Mouse (Mus musculus) forebrain, embryonic 10.5 days (tissue): Measurements from ENCODE around the gene Prmt6. TPM values are rescaled to one million over a fixed set of nuclear protein-coding genes. Genes with fewer than 3 reads are reported as not detected.

Experiments
- DNase-seq: peaks from one replicate; pipeline ENCODE4 v3.0.0-alpha.2; 2017; ENCODE audit warnings: low spot score; ENCODE audit errors: extremely low spot score
- H3K27ac ChIP-seq: fragments of 300-500 bp; sonication (generic); 2 replicates; pipeline ENCODE4 v1.5.1; 2016; ENCODE audit warnings: mild to moderate bottlenecking
- H3K27me3 ChIP-seq: fragments of 300-500 bp; sonication (generic); 2 replicates; pipeline ENCODE4 v1.6.1; 2016; ENCODE audit warnings: mild to moderate bottlenecking; ENCODE audit not compliant: poor library complexity, severe bottlenecking
- H3K36me3 ChIP-seq: fragments of 300-500 bp; sonication (generic); replicated peaks from 2 replicates; pipeline ENCODE4 v1.6.1; 2016; ENCODE audit warnings: mild to moderate bottlenecking, moderate library complexity
- H3K4me1 ChIP-seq: fragments of 300-500 bp; sonication (generic); 2 replicates; pipeline ENCODE4 v1.6.1; 2016
- H3K4me3 ChIP-seq: fragments of 300-500 bp; sonication (generic); 2 replicates; pipeline ENCODE4 v1.5.1; 2016; ENCODE audit warnings: mild to moderate bottlenecking, moderate library complexity
- H3K9me3 ChIP-seq: fragments of 300-500 bp; sonication (generic); 2 replicates; pipeline ENCODE4 v1.6.1; 2016; ENCODE audit warnings: mild to moderate bottlenecking, moderate library complexity
- WGBS: fragments of 180-500 bp; shearing (Covaris S2); methylation state at CpG from one replicate; pipeline ENCODE4 v1.1.7; 2016; 5-methylcytosine and 5-hydroxymethylcytosine counted together
- polyA plus RNA-seq: library from polyadenylated mRNA; unstranded; fragments of >200 nt; fragmentation: Nextera tagmentation; extraction: Ambion mirVana; gene quantifications from 2 replicates; pipeline ENCODE4 v1.2.1, GENCODE M21; 2016

Prmt6 gene
- polyA plus RNA-seq: 26.9 and 27.1 TPM in 2 replicates

DNA sequence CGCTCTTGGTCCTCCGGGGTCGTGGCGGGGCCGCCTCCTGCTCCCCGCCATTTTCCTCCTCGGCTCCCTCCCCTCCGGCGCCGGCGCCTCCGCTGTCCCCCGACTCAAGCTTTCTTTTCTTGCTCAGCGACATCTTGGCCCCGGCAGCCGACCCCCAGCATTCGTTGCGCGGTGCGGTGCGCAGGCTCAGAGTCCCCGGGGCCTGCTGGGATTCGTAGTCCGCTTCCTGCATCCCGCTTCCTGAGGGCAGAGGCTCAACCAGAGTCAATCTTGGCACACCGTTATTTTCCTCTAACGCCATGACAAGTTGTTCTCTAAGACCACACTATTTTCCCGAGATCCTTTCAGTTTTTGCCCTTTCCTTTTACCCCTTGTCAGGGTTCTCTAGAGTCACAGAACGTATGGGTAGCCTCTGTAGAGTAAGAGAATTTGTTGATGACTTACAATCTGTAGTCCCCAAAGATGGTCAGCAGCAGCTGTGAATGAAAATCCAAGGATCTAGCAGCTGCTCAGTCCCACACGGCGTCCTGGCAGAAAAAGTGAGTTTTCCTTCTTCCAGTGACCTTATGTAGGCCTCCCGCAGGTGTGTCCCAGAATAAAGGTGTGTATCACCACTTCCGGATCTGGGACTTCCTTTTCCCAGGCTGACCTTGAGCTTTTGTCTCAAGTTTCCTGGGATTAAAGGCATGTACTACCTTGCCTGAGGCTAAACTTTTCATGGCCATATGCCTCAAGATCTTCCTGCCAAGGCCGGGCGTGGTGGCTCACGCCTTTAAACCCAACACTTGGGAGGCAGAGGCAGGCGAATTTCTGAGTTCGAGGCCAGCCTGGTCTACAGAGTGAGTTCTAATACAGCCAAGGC, at the start of gene Prmt6:
Gene Prmt6 (minus strand): TSS at position 160 of the 862 bp plus-strand sequence.
- no peaks in the 10 kb centered on the region for H3K27me3 ChIP-seq
- 20% methylated on average over 38 of the region's 38 CpGs for WGBS
- peak; percentile 87 for DNase-seq
- H3K4me1 ChIP-seq: peaks cover 23% of the 10 kb centered on the region
- H3K9me3 ChIP-seq: no peaks in the 10 kb centered on the region
- H3K36me3 ChIP-seq: peaks cover 21% of the 10 kb centered on the region
- peak within 1 kb of the TSS; percentile 99 for H3K27ac ChIP-seq
- peak within 1 kb of the TSS; percentile 95 for H3K4me3 ChIP-seq

DNA sequence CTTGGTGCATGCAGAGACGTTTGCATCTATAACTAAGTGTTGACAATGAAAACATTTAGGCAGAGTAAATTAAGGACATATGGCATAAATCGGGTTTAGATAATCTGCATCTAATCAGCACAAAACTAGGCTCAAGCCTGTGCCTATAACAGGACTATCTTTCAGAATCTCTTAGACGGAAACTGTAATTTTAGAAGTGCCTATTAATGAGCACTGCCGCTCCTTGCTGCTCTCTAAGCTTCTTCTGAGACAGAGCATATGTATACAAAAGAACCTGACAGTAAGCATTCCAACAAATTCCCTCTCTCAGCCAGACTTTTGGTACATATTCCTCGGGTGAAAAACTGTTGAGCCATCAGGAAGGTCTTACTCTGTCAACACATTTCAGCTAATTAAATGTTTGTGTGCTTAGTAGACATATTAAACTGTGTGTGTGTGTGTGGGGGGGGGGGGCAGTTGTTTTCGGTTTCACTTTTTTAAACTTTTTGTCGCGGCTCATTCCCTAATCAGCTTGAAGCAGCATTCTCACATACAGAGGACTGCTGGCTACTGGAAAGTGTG, 39.8 kb upstream of the Prmt6 start:
- DNase-seq: no peak
- WGBS: 78% methylated on average over 8 of the region's 8 CpGs
- Histone ChIP-seq H3K27me3 (no peaks in the 10 kb centered on the region), H3K36me3 (no peaks in the 10 kb centered on the region), H3K27ac (no peak overlapping the region), H3K4me3 (no peak overlapping the region), H3K4me1 (no peaks in the 10 kb centered on the region), H3K9me3 (no peaks in the 10 kb centered on the region)

DNA sequence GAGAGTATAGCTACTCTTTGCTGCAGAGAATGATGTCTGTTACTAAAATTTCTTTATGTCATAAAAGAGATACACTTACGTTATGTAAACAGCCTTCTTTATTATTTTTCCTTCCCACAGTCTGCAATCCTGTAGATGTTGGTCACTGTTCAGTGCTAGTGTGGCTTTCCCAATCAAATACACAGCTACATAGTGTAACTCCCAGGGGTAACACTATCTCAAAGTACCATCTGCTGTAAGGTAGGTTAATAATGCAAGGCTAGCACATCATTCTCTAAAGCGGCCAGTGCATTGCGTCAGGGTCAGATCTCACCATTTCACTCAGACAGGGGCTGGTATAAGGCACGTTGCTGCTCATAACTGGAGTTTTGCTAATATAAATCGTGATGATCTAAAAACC, 31.9 kb upstream of the Prmt6 start:
- 85% methylated on average over 5 of the region's 5 CpGs for WGBS
- no peak overlapping the region for H3K4me3 ChIP-seq
- H3K27ac ChIP-seq: no peak overlapping the region
- DNase-seq: no peak
- no peaks in the 10 kb centered on the region for H3K27me3 ChIP-seq
- H3K36me3 ChIP-seq: no peaks in the 10 kb centered on the region
- no peaks in the 10 kb centered on the region for H3K9me3 ChIP-seq
- no peaks in the 10 kb centered on the region for H3K4me1 ChIP-seq

DNA sequence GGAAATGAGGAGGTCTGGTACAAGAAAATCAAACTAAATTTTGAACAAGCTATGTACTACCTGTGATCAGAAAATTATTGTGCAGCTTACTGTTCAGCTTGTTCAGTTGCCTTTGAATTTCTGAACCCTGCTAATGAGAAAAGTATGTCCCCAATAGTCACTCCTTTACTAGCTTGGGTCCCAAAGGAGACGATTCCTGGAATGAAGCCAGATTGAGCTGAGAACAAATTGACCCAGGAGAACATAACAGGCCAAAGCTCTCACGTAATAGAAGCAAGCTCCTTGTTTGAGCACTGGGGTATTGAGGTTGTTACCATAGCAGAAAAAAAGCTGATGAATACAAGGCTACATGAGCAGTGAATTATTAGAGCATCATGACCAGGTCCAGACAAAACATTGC, 17.0 kb upstream of the Prmt6 start:
- Histone ChIP-seq H3K27me3 (no peaks in the 10 kb centered on the region), H3K36me3 (no peaks in the 10 kb centered on the region), H3K9me3 (no peaks in the 10 kb centered on the region), H3K4me3 (no peak overlapping the region), H3K4me1 (no peaks in the 10 kb centered on the region), H3K27ac (no peak overlapping the region)
- WGBS: 80% methylated on average over 2 of the region's 2 CpGs
- no peak for DNase-seq

DNA sequence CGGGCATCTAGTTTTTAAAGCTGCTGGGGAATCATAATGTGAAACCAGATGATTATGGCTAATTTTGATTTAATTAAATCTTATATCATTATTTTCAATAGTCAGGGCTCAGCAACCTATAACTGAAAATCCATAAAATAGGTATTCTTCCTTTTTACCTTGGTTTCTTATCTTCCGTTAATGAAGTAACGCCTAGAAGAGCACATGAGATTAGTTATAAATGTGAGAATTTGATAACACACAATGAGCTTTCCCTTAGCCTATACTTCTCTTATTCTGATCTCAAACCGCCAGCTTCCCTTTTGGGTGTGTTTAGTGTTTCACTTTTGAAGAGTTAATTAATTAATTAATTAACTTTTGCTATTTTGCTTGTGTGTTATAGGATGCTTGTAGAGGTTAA, 2.3 kb upstream of the Prmt6 start:
- no peak overlapping the region for H3K4me3 ChIP-seq
- peaks cover 21% of the 10 kb centered on the region for H3K4me1 ChIP-seq
- no peak for DNase-seq
- 94% methylated on average over 4 of the region's 4 CpGs for WGBS
- 0 out of 2 replicates have a peak, but pooled peaks cover under 1% of the 10 kb centered on the region for H3K36me3 ChIP-seq
- no peak overlapping the region for H3K27ac ChIP-seq
- H3K27me3 ChIP-seq: no peaks in the 10 kb centered on the region
- H3K9me3 ChIP-seq: no peaks in the 10 kb centered on the region

DNA sequence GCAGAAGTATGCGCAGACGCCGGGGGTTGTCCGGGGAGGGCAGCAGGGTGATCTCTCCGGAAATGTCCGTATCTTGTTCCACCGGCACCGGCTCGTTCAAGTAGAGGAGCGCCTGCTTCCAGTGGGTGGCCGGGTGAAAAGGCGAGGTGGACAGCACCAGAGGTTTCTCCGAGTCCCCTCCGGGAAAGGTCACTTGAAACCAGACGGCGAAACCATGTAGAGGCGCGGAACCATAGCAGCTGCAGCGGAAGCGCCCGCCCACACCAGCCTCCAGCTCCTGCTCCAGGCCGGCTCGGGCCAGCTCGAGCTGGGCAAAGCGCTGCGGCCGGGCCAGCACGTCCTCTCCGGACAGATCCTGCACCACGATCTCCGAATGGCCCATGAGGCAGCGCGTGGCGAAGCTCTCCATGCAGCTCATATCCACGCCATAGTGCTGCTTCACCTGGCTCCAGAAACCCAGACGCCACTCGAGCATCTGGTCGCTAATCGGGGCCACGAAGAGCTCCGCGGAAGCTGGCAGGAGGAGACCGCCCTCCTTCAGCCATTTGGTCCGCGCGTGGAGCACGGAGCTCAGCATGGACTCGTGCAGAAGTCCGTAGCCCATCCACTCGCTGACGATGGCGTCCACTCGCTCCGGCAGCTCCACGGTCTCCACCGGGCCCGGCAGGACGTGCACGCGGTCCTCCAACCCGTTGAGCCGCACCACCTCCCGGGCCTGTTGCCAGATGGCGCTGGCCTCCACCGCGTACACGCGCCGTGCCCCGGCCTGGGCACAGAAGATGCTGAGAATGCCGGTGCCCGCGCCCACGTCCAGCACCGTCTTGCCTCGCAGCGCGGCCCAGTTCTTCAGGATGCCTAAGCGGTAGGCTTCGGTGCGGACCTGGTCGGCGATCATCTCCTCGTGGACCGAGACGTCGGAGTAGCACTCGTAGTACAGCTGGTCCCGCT, 633 bp downstream of the Prmt6 start:
- no peaks in the 10 kb centered on the region for H3K27me3 ChIP-seq
- peaks cover 23% of the 10 kb centered on the region for H3K36me3 ChIP-seq
- DNase-seq: peak; percentile 74
- peaks cover 23% of the 10 kb centered on the region for H3K4me1 ChIP-seq
- H3K9me3 ChIP-seq: no peaks in the 10 kb centered on the region
- H3K4me3 ChIP-seq: peak overlapping the region; percentile 95
- under 1% methylated on average over 85 of the region's 89 CpGs for WGBS
- H3K27ac ChIP-seq: peak overlapping the region; percentile 99

DNA sequence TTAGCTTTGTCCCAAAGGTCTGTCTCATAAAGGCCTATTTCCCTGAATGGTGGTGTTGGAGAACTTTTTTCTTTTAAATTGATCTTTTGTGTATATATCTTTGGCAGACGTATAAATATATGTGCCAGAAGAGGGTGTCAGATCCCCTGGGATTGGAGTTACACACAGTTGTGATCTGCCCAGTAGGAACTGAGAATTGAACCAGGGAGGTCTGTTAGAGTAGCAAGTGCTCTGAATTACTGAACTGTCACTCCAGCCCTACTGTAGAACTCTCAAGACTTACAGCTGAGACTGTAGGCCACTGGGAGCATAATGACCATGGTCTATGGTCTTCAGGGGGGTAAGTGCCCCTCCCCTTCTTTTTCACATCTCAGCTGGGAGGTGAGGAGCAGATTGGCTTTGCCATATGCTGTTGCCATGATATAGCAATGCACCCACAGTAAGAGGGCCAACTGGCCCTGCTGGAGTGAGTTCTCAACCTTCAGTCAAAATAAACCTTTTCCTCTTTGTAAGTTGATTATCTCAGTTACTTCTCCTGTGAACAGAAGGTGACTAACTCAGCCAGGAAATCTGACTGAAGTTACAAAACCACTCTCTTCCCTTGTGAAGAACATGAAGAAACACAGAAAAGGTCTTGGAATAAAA, 13.9 kb downstream of the Prmt6 start:
- DNase-seq: no peak
- no peak overlapping the region for H3K4me3 ChIP-seq
- H3K9me3 ChIP-seq: no peaks in the 10 kb centered on the region
- H3K27ac ChIP-seq: no peak overlapping the region
- H3K36me3 ChIP-seq: no peaks in the 10 kb centered on the region
- 86% methylated on average over 1 of the region's 1 CpGs for WGBS
- no peaks in the 10 kb centered on the region for H3K27me3 ChIP-seq
- no peaks in the 10 kb centered on the region for H3K4me1 ChIP-seq

Other genes with a start within 250 kb of the Prmt6 start
- gene Ntng1, start 107.0 kb downstream of the Prmt6 start, polyA plus RNA-seq: 0.72 and 2.0 TPM in 2 replicates